Mouse (Mus musculus) erythroblast, embryonic 14.5 days (primary cell): ENCODE data around the gene Polr2l.

ENCODE experiments used
- GATA1 ChIP-seq: IDR thresholded peaks from 2 replicates; pipeline ENCODE4 v1.6.1; 2012; ENCODE audit warnings: low read length, inconsistent platforms, mixed read lengths
- TAL1 ChIP-seq: IDR thresholded peaks from 3 replicates; pipeline ENCODE4 v1.6.1; 2012; ENCODE audit warnings: low read length, inconsistent platforms, mixed read lengths

DNA sequence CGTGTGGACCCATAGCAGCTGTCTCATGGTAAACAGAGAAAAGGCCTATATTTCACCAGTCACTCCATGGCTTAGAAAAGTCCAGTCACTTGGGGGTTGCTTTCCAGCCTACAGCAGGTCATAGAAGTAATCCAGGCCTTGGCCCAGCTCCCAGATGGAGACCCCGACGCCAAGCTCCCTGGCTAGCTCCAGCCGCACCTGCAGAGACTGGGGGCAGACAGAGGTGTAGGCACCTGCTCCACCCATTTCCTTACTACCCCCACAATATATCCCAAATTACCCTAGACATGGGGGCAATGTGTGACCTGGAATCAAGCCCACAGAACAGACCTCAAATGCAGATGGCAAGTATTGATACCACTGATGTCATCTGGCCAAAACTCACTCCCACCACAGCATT, 21.0 kb upstream of the Polr2l start:
- TF ChIP-seq GATA1: no peak
- TF ChIP-seq TAL1: no peak
